Mouse (Mus musculus) olfactory bulb, adult 2 months (tissue): ENCODE results near the gene Snx10.

Experiments used
- CTCF ChIP-seq: fragments of 200-500 bp; IDR thresholded peaks from 2 replicates; pipeline ENCODE4 v1.5.1; 2012; ENCODE audit warnings: low read depth, mild to moderate bottlenecking, low read length, moderate library complexity; ENCODE audit not compliant: insufficient read depth
- POLR2A ChIP-seq: fragments of 200-500 bp; IDR thresholded peaks from 2 replicates; pipeline ENCODE4 v1.6.1; 2012; ENCODE audit warnings: mild to moderate bottlenecking, low read depth, low read length, moderate library complexity; ENCODE audit not compliant: insufficient read depth

- no peak for TF ChIP-seq CTCF
- no peak for TF ChIP-seq POLR2A
Observed at GRCm38 (mm10) chr6:51525001-51525400, 1.3 kb downstream of the Snx10 start.
